Mouse (Mus musculus): ENCODE measurements around the gene Tgtp2. TPM values are rescaled to one million over a fixed set of nuclear protein-coding genes. Genes with fewer than 3 reads are reported as not detected.
"Not testable (repeated sequence)": the region's sequence is repeated elsewhere in the genome, so short reads cannot be mapped to it uniquely, and the experiment has no call there.

The Tgtp2 gene
- polyA plus RNA-seq, 1 experiment: not detected

GRCm38 (mm10) chr11:49068358-49068757 is 4.4 kb upstream of the Tgtp2 start:
- Histone ChIP-seq H3K36me3 (ENCODE audit: control insufficient read depth, insufficient read depth, low read length, poor library complexity, severe bottlenecking) (no peaks in the 10 kb centered on the region), H3K9ac (ENCODE audit: low read depth, poor library complexity, severe bottlenecking) (no peak overlapping the region), H3K27me3 (ENCODE audit: control insufficient read depth, insufficient read depth, low read length, poor library complexity, severe bottlenecking) (no peaks in the 10 kb centered on the region), H3K4me3 (ENCODE audit: low read depth, low read length) (no peak overlapping the region), H3K27ac (ENCODE audit: insufficient read depth, low read length) (no peak overlapping the region), H3K9me3 (replicated peaks; ENCODE audit: control insufficient read depth, insufficient read depth, low read length, poor library complexity, severe bottlenecking) (no peaks in the 10 kb centered on the region), H3K4me1 (ENCODE audit: control insufficient read depth, insufficient read depth, low read length) (no peaks in the 10 kb centered on the region)
- TF ChIP-seq POLR2A (IDR thresholded peaks at IDR 0.05; ENCODE audit: insufficient read depth, low read length) (no peak), CTCF (IDR thresholded peaks at IDR 0.05; ENCODE audit: low read depth, low read length) (no peak), EP300 (IDR thresholded peaks at IDR 0.05; ENCODE audit: insufficient read depth, low read depth, low read length) (no peak)

- not testable (repeated sequence) for H3K27ac ChIP-seq (ENCODE audit: insufficient read depth, low read length); H3K9me3 ChIP-seq (replicated peaks; ENCODE audit: control insufficient read depth, insufficient read depth, low read length, poor library complexity, severe bottlenecking); H3K36me3 ChIP-seq (ENCODE audit: control insufficient read depth, insufficient read depth, low read length, poor library complexity, severe bottlenecking); H3K9ac ChIP-seq (ENCODE audit: low read depth, poor library complexity, severe bottlenecking); H3K4me3 ChIP-seq (ENCODE audit: low read depth, low read length); H3K4me1 ChIP-seq (ENCODE audit: control insufficient read depth, insufficient read depth, low read length); H3K27me3 ChIP-seq (ENCODE audit: control insufficient read depth, insufficient read depth, low read length, poor library complexity, severe bottlenecking)
These were observed 2.1 kb downstream of the Tgtp2 start for GRCm38 (mm10) chr11:49061865-49062264.

DNA sequence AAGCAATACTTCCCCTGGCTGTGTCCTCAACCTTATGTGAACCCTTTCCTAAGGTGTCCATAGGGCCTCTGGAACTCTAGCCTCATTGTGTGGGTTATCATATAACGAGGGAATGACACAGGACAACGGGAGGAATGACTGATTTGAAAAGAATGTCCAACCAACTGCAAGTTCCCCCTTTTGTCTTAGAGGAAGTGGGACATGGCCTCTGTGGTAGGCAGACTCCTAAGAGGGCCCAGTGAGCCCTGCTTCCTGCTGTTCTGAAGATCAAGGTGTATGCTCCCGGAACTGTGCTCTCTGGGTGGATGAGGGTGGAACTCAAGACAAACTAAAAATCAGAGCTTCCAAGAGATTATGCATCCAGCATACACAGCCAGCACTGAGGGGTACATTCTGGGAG is 3.9 kb downstream of the Tgtp2 start:
- not testable (repeated sequence) for H3K4me3 ChIP-seq (ENCODE audit: low read depth, low read length); H3K27ac ChIP-seq (ENCODE audit: insufficient read depth, low read length); H3K9ac ChIP-seq (ENCODE audit: low read depth, poor library complexity, severe bottlenecking); H3K9me3 ChIP-seq (replicated peaks; ENCODE audit: control insufficient read depth, insufficient read depth, low read length, poor library complexity, severe bottlenecking); H3K36me3 ChIP-seq (ENCODE audit: control insufficient read depth, insufficient read depth, low read length, poor library complexity, severe bottlenecking); H3K4me1 ChIP-seq (ENCODE audit: control insufficient read depth, insufficient read depth, low read length); H3K27me3 ChIP-seq (ENCODE audit: control insufficient read depth, insufficient read depth, low read length, poor library complexity, severe bottlenecking)

DNA sequence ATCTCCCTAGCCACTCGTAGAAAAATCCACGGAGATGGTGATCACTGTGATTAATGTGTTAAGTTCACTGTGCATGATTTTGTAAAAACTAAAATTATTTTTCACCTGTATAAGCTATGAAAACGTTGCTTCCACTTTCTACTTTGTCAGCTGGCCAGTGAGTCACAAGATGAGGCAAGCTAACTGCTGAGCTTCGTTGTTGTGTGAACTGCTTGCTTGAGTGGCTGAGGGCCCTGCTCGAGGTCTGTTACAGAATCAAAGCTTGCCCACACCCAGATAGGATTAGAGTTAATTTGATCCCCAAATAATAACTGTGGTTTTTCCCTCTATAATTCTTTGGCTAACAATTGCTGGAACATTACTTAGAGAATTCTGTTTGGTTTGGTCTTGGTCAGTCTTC is 12.1 kb downstream of the Tgtp2 start:
- not testable (repeated sequence) for H3K27ac ChIP-seq (ENCODE audit: insufficient read depth, low read length); H3K4me3 ChIP-seq (ENCODE audit: low read depth, low read length); H3K36me3 ChIP-seq (ENCODE audit: control insufficient read depth, insufficient read depth, low read length, poor library complexity, severe bottlenecking); H3K9ac ChIP-seq (ENCODE audit: low read depth, poor library complexity, severe bottlenecking); H3K9me3 ChIP-seq (replicated peaks; ENCODE audit: control insufficient read depth, insufficient read depth, low read length, poor library complexity, severe bottlenecking); H3K27me3 ChIP-seq (ENCODE audit: control insufficient read depth, insufficient read depth, low read length, poor library complexity, severe bottlenecking); H3K4me1 ChIP-seq (ENCODE audit: control insufficient read depth, insufficient read depth, low read length)

GRCm38 (mm10) chr11:49051093-49051891 is 12.7 kb downstream of the Tgtp2 start, which contains the start of gene 9930111J21Rik2:
Gene 9930111J21Rik2, minus strand, starts transcription at chr11:49051242.
- not testable (repeated sequence) for H3K9ac ChIP-seq (ENCODE audit: low read depth, poor library complexity, severe bottlenecking); H3K27me3 ChIP-seq (ENCODE audit: control insufficient read depth, insufficient read depth, low read length, poor library complexity, severe bottlenecking); H3K27ac ChIP-seq (ENCODE audit: insufficient read depth, low read length); H3K36me3 ChIP-seq (ENCODE audit: control insufficient read depth, insufficient read depth, low read length, poor library complexity, severe bottlenecking); H3K4me3 ChIP-seq (ENCODE audit: low read depth, low read length); H3K9me3 ChIP-seq (replicated peaks; ENCODE audit: control insufficient read depth, insufficient read depth, low read length, poor library complexity, severe bottlenecking); H3K4me1 ChIP-seq (ENCODE audit: control insufficient read depth, insufficient read depth, low read length)

DNA sequence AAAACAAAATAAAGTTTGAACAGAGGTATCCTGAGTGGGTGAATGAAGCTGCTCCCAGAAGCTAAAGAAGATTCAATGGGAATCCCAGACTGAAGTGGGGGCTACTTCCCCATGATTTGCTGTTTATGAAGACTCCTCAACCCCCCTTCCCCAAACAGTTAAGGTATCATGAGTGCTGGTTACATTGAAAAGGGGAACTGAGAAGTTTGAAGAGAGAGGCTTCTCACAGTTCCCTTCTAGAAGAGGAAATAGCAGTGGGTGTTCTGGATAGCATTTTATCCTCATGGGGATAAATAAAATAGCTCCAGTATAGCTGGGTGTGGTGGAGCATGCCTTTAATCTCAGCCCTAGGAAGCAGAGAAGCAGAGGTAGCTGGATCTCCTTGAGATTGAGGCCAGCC is 13.9 kb downstream of the Tgtp2 start:
- not testable (repeated sequence) for H3K27ac ChIP-seq (ENCODE audit: insufficient read depth, low read length); H3K9me3 ChIP-seq (replicated peaks; ENCODE audit: control insufficient read depth, insufficient read depth, low read length, poor library complexity, severe bottlenecking); H3K36me3 ChIP-seq (ENCODE audit: control insufficient read depth, insufficient read depth, low read length, poor library complexity, severe bottlenecking); H3K4me3 ChIP-seq (ENCODE audit: low read depth, low read length); H3K9ac ChIP-seq (ENCODE audit: low read depth, poor library complexity, severe bottlenecking); H3K27me3 ChIP-seq (ENCODE audit: control insufficient read depth, insufficient read depth, low read length, poor library complexity, severe bottlenecking); H3K4me1 ChIP-seq (ENCODE audit: control insufficient read depth, insufficient read depth, low read length)

- not testable (repeated sequence) for H3K9me3 ChIP-seq (replicated peaks; ENCODE audit: control insufficient read depth, insufficient read depth, low read length, poor library complexity, severe bottlenecking); H3K4me3 ChIP-seq (ENCODE audit: low read depth, low read length); H3K27me3 ChIP-seq (ENCODE audit: control insufficient read depth, insufficient read depth, low read length, poor library complexity, severe bottlenecking); H3K36me3 ChIP-seq (ENCODE audit: control insufficient read depth, insufficient read depth, low read length, poor library complexity, severe bottlenecking); H3K9ac ChIP-seq (ENCODE audit: low read depth, poor library complexity, severe bottlenecking); H3K4me1 ChIP-seq (ENCODE audit: control insufficient read depth, insufficient read depth, low read length); H3K27ac ChIP-seq (ENCODE audit: insufficient read depth, low read length)
These were observed 51.9 kb downstream of the Tgtp2 start for GRCm38 (mm10) chr11:49012074-49012473.

Other genes starting within 250 kb of the Tgtp2 start
- gene Trim41, start 246.9 kb downstream of the Tgtp2 start, polyA plus RNA-seq (2011; ENCODE audit: insufficient read depth, insufficient read length, low read depth, missing spikeins): 29.6 and 32.2 TPM in 2 replicates
- gene Trim7, start 238.1 kb downstream of the Tgtp2 start, polyA plus RNA-seq (2011; ENCODE audit: insufficient read depth, insufficient read length, low read depth, missing spikeins): 8.1 and 8.7 TPM in 2 replicates
- 88.5 and 95.4 TPM in 2 replicates for gene Gm12184, start 237.6 kb downstream of the Tgtp2 start, polyA plus RNA-seq (2011; ENCODE audit: insufficient read depth, insufficient read length, low read depth, missing spikeins)
- 18.5 and 20.1 TPM in 2 replicates for gene Irgm1, start 192.5 kb downstream of the Tgtp2 start, polyA plus RNA-seq (2011; ENCODE audit: insufficient read depth, insufficient read length, low read depth, missing spikeins)
- gene Gm5431, start 162.0 kb downstream of the Tgtp2 start, polyA plus RNA-seq (2011; ENCODE audit: insufficient read depth, insufficient read length, low read depth, missing spikeins): 0.27 TPM in 1 of 2 replicates, not detected in the other
- 4.0 and 5.7 TPM in 2 replicates for gene Psme2b, start 118.0 kb downstream of the Tgtp2 start, polyA plus RNA-seq (2011; ENCODE audit: insufficient read depth, insufficient read length, low read depth, missing spikeins)
- gene Olfr56, start 85.3 kb downstream of the Tgtp2 start, polyA plus RNA-seq (2011; ENCODE audit: insufficient read depth, insufficient read length, low read depth, missing spikeins): not detected in 2 replicates
- gene 9930111J21Rik1, start 84.8 kb downstream of the Tgtp2 start, polyA plus RNA-seq (2011; ENCODE audit: insufficient read depth, insufficient read length, low read depth, missing spikeins): not detected in 2 replicates
- not detected in 2 replicates for gene Gm12185, start 72.0 kb downstream of the Tgtp2 start, polyA plus RNA-seq (2011; ENCODE audit: insufficient read depth, insufficient read length, low read depth, missing spikeins)
- 1.6 and 1.9 TPM in 2 replicates for gene Tgtp1, start 70.0 kb downstream of the Tgtp2 start, polyA plus RNA-seq (2011; ENCODE audit: insufficient read depth, insufficient read length, low read depth, missing spikeins)
- gene 9930111J21Rik2, start 13.0 kb downstream of the Tgtp2 start, polyA plus RNA-seq (2011; ENCODE audit: insufficient read depth, insufficient read length, low read depth, missing spikeins): 0.21 and 0.31 TPM in 2 replicates
- gene Ifi47, start 12.4 kb upstream of the Tgtp2 start, polyA plus RNA-seq (2011; ENCODE audit: insufficient read depth, insufficient read length, low read depth, missing spikeins): not detected in 2 replicates
- not detected in 2 replicates for gene Olfr1396, start 50.7 kb upstream of the Tgtp2 start, polyA plus RNA-seq (2011; ENCODE audit: insufficient read depth, insufficient read length, low read depth, missing spikeins)
- gene Olfr1395, start 78.1 kb upstream of the Tgtp2 start, polyA plus RNA-seq (2011; ENCODE audit: insufficient read depth, insufficient read length, low read depth, missing spikeins): not detected in 2 replicates
- not detected in 2 replicates for gene Olfr1394, start 90.2 kb upstream of the Tgtp2 start, polyA plus RNA-seq (2011; ENCODE audit: insufficient read depth, insufficient read length, low read depth, missing spikeins)
- gene Btnl9, start 123.0 kb upstream of the Tgtp2 start, polyA plus RNA-seq (2011; ENCODE audit: insufficient read depth, insufficient read length, low read depth, missing spikeins): not detected in 2 replicates
- 29.3 and 33.6 TPM in 2 replicates for gene Zfp62, start 139.1 kb upstream of the Tgtp2 start, polyA plus RNA-seq (2011; ENCODE audit: insufficient read depth, insufficient read length, low read depth, missing spikeins)
- 16.5 and 21.1 TPM in 2 replicates for gene Mgat1, start 180.0 kb upstream of the Tgtp2 start, polyA plus RNA-seq (2011; ENCODE audit: insufficient read depth, insufficient read length, low read depth, missing spikeins)
- not detected in 2 replicates for gene Olfr1393, start 214.1 kb upstream of the Tgtp2 start, polyA plus RNA-seq (2011; ENCODE audit: insufficient read depth, insufficient read length, low read depth, missing spikeins)
- not detected in 2 replicates for gene Olfr1392, start 221.1 kb upstream of the Tgtp2 start, polyA plus RNA-seq (2011; ENCODE audit: insufficient read depth, insufficient read length, low read depth, missing spikeins)
- gene Olfr10, start 240.5 kb upstream of the Tgtp2 start, polyA plus RNA-seq (2011; ENCODE audit: insufficient read depth, insufficient read length, low read depth, missing spikeins): not detected in 2 replicates